Mouse (Mus musculus): ENCODE data around the gene Tbc1d30.
A peak's percentile ranks its signal among the peaks of the same experiment; 100 is the strongest.

DNA sequence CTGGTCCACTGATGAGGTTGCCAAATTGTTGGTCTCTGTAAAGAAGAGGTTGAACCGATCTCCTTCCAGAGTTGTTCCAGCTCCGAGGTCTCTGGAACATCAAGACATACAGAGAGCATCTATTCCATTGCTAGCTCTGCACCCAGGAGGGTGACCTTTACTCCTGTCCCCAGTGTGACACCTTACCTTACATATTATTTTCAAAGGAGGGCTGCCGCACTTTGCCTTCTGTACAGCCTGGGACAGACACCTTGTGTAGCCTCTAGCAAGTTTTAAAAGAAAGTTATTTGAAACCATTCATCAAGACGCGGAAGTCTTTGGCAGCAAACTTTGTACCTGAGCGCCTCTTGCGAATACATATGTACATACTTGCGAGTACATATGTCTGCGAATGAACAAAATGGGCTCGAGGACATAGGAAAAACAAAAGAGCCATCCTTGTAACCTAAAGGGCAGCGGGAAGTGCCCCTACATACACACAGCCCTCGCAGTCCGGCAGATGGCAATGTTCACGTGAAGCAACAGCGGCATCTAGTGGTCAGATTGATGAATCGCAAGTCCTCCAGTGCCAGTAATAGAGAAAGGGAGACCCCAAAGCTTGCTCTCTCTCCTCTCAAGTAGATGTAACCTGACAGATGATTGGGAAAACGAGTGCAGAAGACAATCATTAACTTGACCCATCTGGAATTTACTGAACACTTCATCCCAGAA is 94.8 kb downstream of the Tbc1d30 start:
- TF ChIP-seq CTCF (IDR thresholded peaks at IDR 0.05; ENCODE audit: borderline replicate concordance, insufficient read depth, low read length) (peak; percentile 97), POLR2A (IDR thresholded peaks at IDR 0.05; ENCODE audit: low read depth, low read length) (no peak)

All from embryonic fibroblast, embryonic 13.5 days (primary cell).